Mouse (Mus musculus) MEL (cell line): Measurements from ENCODE around the gene Depdc7. TPM values are rescaled to one million over a fixed set of nuclear protein-coding genes. Genes with fewer than 3 reads are reported as not detected.

ENCODE experiments used
- DNase-seq: peaks from one replicate; pipeline ENCODE4 v3.0.0; 2011; ENCODE audit warnings: low read depth, low spot score
- H3K27ac ChIP-seq: 2 replicates; pipeline ENCODE4 v1.5.1; 2012; ENCODE audit warnings: low read depth, mild to moderate bottlenecking, control low read depth, low read length, moderate library complexity; ENCODE audit not compliant: control insufficient read depth
- H3K27me3 ChIP-seq, 2 experiments: fragments of 150-350 bp in 1 of 2; sonication (generic) in 1 of 2; 2 replicates each; pipeline ENCODE4 v1.6.1; 2012; ENCODE audit warnings: low read length in 2 of 2, mild to moderate bottlenecking in 2 of 2, improper control_type of control experiment in 1 of 2, moderate library complexity in 1 of 2; ENCODE audit not compliant: insufficient read depth in 2 of 2, control insufficient read depth in 1 of 2
- H3K36me3 ChIP-seq, 2 experiments: 2 replicates each; pipeline ENCODE4 v1.6.1; 2012 to 2014; ENCODE audit warnings: low read length in 2 of 2, improper control_type of control experiment in 1 of 2, inconsistent platforms in 1 of 2, mild to moderate bottlenecking in 1 of 2; ENCODE audit not compliant: insufficient read depth in 2 of 2, control insufficient read depth in 1 of 2
- H3K4me1 ChIP-seq, 2 experiments: fragments of 150-350 bp in 1 of 2; sonication (generic) in 1 of 2; 2 replicates each; pipeline ENCODE4 v1.6.1; 2012; ENCODE audit warnings: low read length in 2 of 2, improper control_type of control experiment in 1 of 2, mild to moderate bottlenecking in 1 of 2; ENCODE audit not compliant: insufficient read depth in 2 of 2, control insufficient read depth in 1 of 2
- H3K4me3 ChIP-seq, 2 experiments: fragments of 150-350 bp in 1 of 2; sonication (generic) in 1 of 2; 2 replicates each; pipeline ENCODE4 v1.5.1; 2012; ENCODE audit warnings: low read depth in 2 of 2, low read length in 2 of 2, mild to moderate bottlenecking in 2 of 2, moderate library complexity in 2 of 2, control low read depth in 1 of 2, improper control_type of control experiment in 1 of 2; ENCODE audit not compliant: control insufficient read depth in 1 of 2, insufficient read depth in 1 of 2
- H3K79me2 ChIP-seq: 2 replicates; pipeline ENCODE4 v1.6.1; 2012; ENCODE audit warnings: mild to moderate bottlenecking, low read length, moderate library complexity; ENCODE audit not compliant: control insufficient read depth, poor library complexity, insufficient read depth
- H3K9ac ChIP-seq: 2 replicates; pipeline ENCODE4 v1.6.1; 2012; ENCODE audit warnings: low read depth, mild to moderate bottlenecking, control low read depth, low read length, moderate library complexity; ENCODE audit not compliant: control insufficient read depth, poor library complexity, severe bottlenecking
- H3K9me3 ChIP-seq: fragments of 150-350 bp; sonication (generic); replicated peaks from 2 replicates; pipeline ENCODE4 v1.6.1; 2012; ENCODE audit warnings: mild to moderate bottlenecking, low read length, improper control_type of control experiment, moderate library complexity; ENCODE audit not compliant: insufficient read depth
- CTCF ChIP-seq, 3 experiments: IDR thresholded peaks in 2 of 3; conservative IDR thresholded peaks in 1 of 3; 2 replicates each; pipeline ENCODE4 v1.5.1; 2011 to 2012; ENCODE audit warnings: low read length in 3 of 3, low read depth in 2 of 3, mild to moderate bottlenecking in 2 of 3, improper control_type of control experiment in 1 of 3, inconsistent platforms in 1 of 3, mixed read lengths in 1 of 3, moderate library complexity in 1 of 3; ENCODE audit not compliant: control insufficient read depth in 1 of 3, insufficient read depth in 1 of 3, poor library complexity in 1 of 3, severe bottlenecking in 1 of 3
- ELF1 ChIP-seq: IDR thresholded peaks from 2 replicates; pipeline ENCODE4 v1.6.1; 2014; ENCODE audit warnings: low read depth, mild to moderate bottlenecking, inconsistent platforms, low read length, improper control_type of control experiment, moderate library complexity
- MAFK ChIP-seq: IDR thresholded peaks from 2 replicates; pipeline ENCODE4 v1.6.1; 2011; ENCODE audit warnings: low read depth, mild to moderate bottlenecking, low read length, improper control_type of control experiment, borderline replicate concordance
- MAX ChIP-seq: IDR thresholded peaks from 2 replicates; pipeline ENCODE4 v1.6.1; 2011; ENCODE audit warnings: low read length, improper control_type of control experiment
- MYB ChIP-seq: IDR thresholded peaks from 2 replicates; pipeline ENCODE4 v1.6.1; 2011; ENCODE audit warnings: mild to moderate bottlenecking, low read depth, low read length, improper control_type of control experiment
- MYC ChIP-seq: IDR thresholded peaks from 2 replicates; pipeline ENCODE4 v1.6.1; 2011; ENCODE audit warnings: low read depth, mild to moderate bottlenecking, low read length, improper control_type of control experiment, moderate library complexity
- POLR2A ChIP-seq, 2 experiments: IDR thresholded peaks; 2 replicates each; pipeline ENCODE4 v1.6.1; 2011 to 2012; ENCODE audit warnings: low read length in 2 of 2, mild to moderate bottlenecking in 2 of 2, control low read depth in 1 of 2, improper control_type of control experiment in 1 of 2, low read depth in 1 of 2, moderate library complexity in 1 of 2; ENCODE audit not compliant: control insufficient read depth in 1 of 2, insufficient read depth in 1 of 2, poor library complexity in 1 of 2
- RAD21 ChIP-seq: IDR thresholded peaks from 2 replicates; pipeline ENCODE4 v1.6.1; 2011; ENCODE audit warnings: mild to moderate bottlenecking, low read depth, low read length, improper control_type of control experiment
- RCOR1 ChIP-seq: IDR thresholded peaks from 2 replicates; pipeline ENCODE4 v1.6.1; 2012; ENCODE audit warnings: low read depth, mild to moderate bottlenecking, inconsistent platforms, low read length, improper control_type of control experiment
- SIN3A ChIP-seq: IDR thresholded peaks from 2 replicates; pipeline ENCODE4 v1.6.1; 2012; ENCODE audit warnings: low read length, improper control_type of control experiment, inconsistent platforms
- SMC3 ChIP-seq: IDR thresholded peaks from 2 replicates; pipeline ENCODE4 v1.6.1; 2011; ENCODE audit warnings: low read depth, low read length, improper control_type of control experiment
- TBP ChIP-seq: IDR thresholded peaks from 2 replicates; pipeline ENCODE4 v1.8.0; 2011; ENCODE audit warnings: low read depth, low read length, improper control_type of control experiment
- USF1 ChIP-seq: IDR thresholded peaks from 2 replicates; pipeline ENCODE4 v1.6.1; 2014; ENCODE audit warnings: low read depth, mild to moderate bottlenecking, inconsistent platforms, low read length, improper control_type of control experiment, moderate library complexity
- USF2 ChIP-seq, 2 experiments: IDR thresholded peaks; 2 replicates each; pipeline ENCODE4 v1.6.1; 2011 to 2012; ENCODE audit warnings: improper control_type of control experiment in 2 of 2, low read length in 2 of 2, borderline replicate concordance in 1 of 2, inconsistent platforms in 1 of 2, low read depth in 1 of 2, mild to moderate bottlenecking in 1 of 2; ENCODE audit not compliant: insufficient read depth in 1 of 2
- ZKSCAN1 ChIP-seq: IDR thresholded peaks from 2 replicates; pipeline ENCODE4 v1.6.1; 2012; ENCODE audit warnings: low read depth, mild to moderate bottlenecking, inconsistent platforms, low read length, improper control_type of control experiment, moderate library complexity
- ZMIZ1 ChIP-seq: IDR thresholded peaks from 2 replicates; pipeline ENCODE4 v1.6.1; 2012; ENCODE audit warnings: low read depth, mild to moderate bottlenecking, inconsistent platforms, low read length, improper control_type of control experiment, moderate library complexity
- polyA plus RNA-seq, 2 experiments: library from polyadenylated mRNA; stranded (reverse) in 1 of 2; unstranded in 1 of 2; fragments of >175 nt in 1 of 2; fragments of >200 nt in 1 of 2; gene quantifications; 2 replicates each; pipeline versions ENCODE4 v1.2.1 to v1.2.4; 2012; ENCODE audit warnings: low replicate concordance in 2 of 2, low read depth in 1 of 2; ENCODE audit not compliant: insufficient read length in 2 of 2, insufficient read depth in 1 of 2, missing spikeins in 1 of 2
- total RNA-seq: library from RNA; depleted of rRNA; stranded (reverse); fragments of 300-350 nt; gene quantifications from 2 replicates; pipeline ENCODE4 v1.2.3, GENCODE M21; 2012

Gene Depdc7
- total and polyA plus RNA-seq, 3 experiments = 7.1 to 8.6 TPM; not detected in 1

DNA sequence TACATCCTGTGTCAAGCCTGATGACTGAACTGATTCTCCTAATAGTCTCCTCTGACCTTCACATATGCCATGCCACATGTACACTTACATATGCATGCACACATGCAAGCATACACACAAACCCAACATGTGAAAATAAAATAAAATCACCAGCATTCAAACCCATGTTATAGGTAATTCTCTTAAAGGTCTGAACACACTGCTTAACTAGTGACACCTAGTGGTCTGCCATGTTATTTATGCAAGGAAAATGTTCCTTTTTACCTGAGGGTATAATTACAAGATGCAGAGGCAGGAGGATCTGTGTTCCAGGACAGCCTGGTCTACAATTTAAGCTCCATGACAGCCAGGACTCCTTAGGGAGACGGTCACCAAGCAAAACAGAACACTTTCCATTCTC, 32.1 kb upstream of the Depdc7 start:
- H3K27ac ChIP-seq = no peak overlapping the region
- peak; percentile 68 for DNase-seq
- H3K27me3 ChIP-seq = no peaks in the 10 kb centered on the region
- no peak overlapping the region for H3K9ac ChIP-seq
- H3K9me3 ChIP-seq = no peaks in the 10 kb centered on the region
- TF ChIP-seq ZMIZ1 (no peak), SIN3A (no peak), RAD21 (peak; percentile 63), MYB (no peak), CTCF (IDR thresholded peaks at IDR 0.05 in 2 of 3, conservative IDR thresholded peaks at IDR 0.05 in 1 of 3; ENCODE audit: control insufficient read depth in 1 of 3, insufficient read depth in 1 of 3, low read depth in 2 of 3, low read length in 3 of 3, poor library complexity in 1 of 3, severe bottlenecking in 1 of 3) (peak in 2 of 3 experiments; percentile 68 to 73; a peak in 4 of 6 replicates), MAFK (no peak), SMC3 (peak; percentile 69)
- peaks cover 0 to 12% of the 10 kb centered on the region in 2 experiments; a peak in 2 of 4 replicates for H3K36me3 ChIP-seq
- H3K4me3 ChIP-seq = no peak overlapping the region
- no peaks in the 10 kb centered on the region for H3K4me1 ChIP-seq
- H3K79me2 ChIP-seq = no peaks in the 10 kb centered on the region

DNA sequence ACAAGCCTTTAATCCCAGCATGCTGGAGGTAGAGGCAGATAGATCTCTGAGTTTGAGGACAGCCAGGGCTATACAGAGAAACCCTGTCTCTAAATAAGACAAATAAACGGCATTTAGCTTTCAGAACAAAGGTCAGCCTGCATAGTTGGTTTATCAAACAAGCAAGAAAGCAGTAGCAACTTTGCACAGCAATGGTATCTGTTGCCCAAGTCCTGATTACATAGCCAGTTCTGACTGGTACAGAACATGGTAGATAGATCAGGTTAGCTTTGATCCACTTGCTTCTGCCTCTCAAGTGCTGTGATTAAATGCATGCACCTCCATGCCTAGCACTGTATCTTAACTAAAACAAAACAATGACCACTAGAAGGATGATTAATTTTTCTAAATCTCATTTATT, 26.0 kb upstream of the Depdc7 start:
- no peaks in the 10 kb centered on the region for H3K79me2 ChIP-seq
- TF ChIP-seq USF1 = no peak
- no peak for TF ChIP-seq MAX
- no peak for TF ChIP-seq RCOR1
- no peak for TF ChIP-seq SIN3A
- TF ChIP-seq POLR2A (IDR thresholded peaks at IDR 0.05; ENCODE audit: control insufficient read depth in 1 of 2, insufficient read depth in 1 of 2, low read depth in 1 of 2, low read length in 2 of 2, poor library complexity in 1 of 2) = no peak
- no peak for TF ChIP-seq TBP
- TF ChIP-seq MYC = no peak
- no peak for TF ChIP-seq ELF1
- no peak for TF ChIP-seq ZKSCAN1
- TF ChIP-seq USF2 (IDR thresholded peaks at IDR 0.05; ENCODE audit: borderline replicate concordance in 1 of 2, insufficient read depth in 1 of 2, low read depth in 1 of 2, low read length in 2 of 2) = no peak
- TF ChIP-seq, all 39 proteins: peak for 0

DNA sequence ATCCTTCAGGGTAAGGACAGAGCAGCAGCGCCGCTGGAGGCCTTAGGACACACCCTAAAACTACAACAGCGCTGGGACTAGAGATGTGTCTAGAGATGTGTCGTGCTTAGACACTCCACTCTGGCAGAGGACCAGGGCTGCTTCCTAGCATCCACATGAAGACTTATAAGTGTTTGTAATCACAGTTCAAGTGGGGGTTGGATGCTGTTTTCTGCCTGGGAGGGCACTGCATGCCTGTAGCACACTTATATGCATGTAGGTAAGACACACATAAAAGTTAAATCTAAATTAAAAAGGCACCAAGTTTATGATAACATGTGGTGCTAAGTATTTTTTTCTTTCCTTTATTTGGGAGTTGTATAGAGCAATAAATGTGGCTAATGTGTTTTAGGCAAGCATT, 21.3 kb upstream of the Depdc7 start:
- Histone ChIP-seq H3K9ac (no peak overlapping the region), H3K4me3 (no peak overlapping the region), H3K4me1 (peaks cover 7 to 8% of the 10 kb centered on the region in 2 experiments), H3K27ac (no peak overlapping the region), H3K27me3 (no peaks in the 10 kb centered on the region), H3K79me2 (no peaks in the 10 kb centered on the region), H3K9me3 (no peaks in the 10 kb centered on the region), H3K36me3 (peaks cover 0 to 17% of the 10 kb centered on the region in 2 experiments; a peak in 3 of 4 replicates)
- TF ChIP-seq CTCF (IDR thresholded peaks at IDR 0.05 in 2 of 3, conservative IDR thresholded peaks at IDR 0.05 in 1 of 3; ENCODE audit: control insufficient read depth in 1 of 3, insufficient read depth in 1 of 3, low read depth in 2 of 3, low read length in 3 of 3, poor library complexity in 1 of 3, severe bottlenecking in 1 of 3) = peak in 1 of 3 experiments; percentile 7; a peak in 1 of 6 replicates
- no peak for TF ChIP-seq MAFK
- DNase-seq = peak; percentile 55

More for the DNA sequence above, 26.0 kb upstream of the Depdc7 start:
- Histone ChIP-seq H3K4me3 (no peak overlapping the region), H3K27ac (no peak overlapping the region), H3K27me3 (no peaks in the 10 kb centered on the region), H3K4me1 (peaks cover 0 to 3% of the 10 kb centered on the region in 2 experiments; a peak in 3 of 4 replicates), H3K9ac (no peak overlapping the region), H3K36me3 (peaks cover 5 to 9% of the 10 kb centered on the region in 2 experiments), H3K9me3 (no peaks in the 10 kb centered on the region)
- DNase-seq = no peak
